Mouse (Mus musculus): Measurements from ENCODE around the gene BC025446.

Gene BC025446

DNA sequence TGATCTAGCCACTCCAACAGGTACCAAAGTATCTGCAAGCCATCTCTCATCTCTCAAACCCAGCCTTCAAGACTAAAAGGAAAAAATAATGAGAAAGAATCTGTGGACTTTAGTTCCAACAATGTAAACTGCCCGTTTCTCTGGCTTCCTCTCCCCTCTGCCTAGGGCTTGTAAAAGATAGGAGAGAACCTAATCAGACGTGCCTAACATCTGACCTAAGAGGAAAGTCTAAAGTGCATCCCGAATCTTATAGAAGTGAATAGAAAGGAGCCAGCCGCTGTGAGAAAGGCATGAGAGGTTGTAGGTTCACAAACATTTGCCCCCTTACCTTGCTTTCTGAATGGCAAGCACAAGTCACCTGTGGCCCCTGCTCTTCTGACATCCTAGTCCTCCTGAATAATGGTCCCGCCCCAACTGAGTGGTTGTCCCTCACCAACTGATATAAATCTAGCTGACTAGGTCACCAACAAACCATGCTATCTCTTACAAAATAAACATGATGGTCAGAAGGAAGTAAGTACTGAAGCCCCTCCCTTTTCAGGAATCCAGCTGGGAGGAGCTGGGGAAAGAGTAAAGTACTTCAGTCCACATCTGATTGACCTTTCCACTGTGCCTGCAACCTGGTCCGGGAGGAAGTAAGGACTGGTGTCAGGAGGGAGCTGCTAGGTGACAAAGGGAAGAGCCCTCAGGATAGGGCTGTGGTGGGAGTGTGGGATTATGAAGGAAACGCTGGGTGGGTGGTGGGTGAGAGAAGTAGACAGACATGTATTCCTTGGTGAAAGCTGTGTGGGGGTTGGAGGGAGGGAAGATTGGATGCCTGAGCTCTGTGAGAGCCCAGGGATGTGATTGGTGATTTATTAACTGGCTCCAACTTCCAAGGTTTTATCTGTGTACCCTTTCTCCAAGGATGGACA lies at the start of gene BC025446:
Gene BC025446, plus strand, starts transcription at position 599 of the 914 bp plus-strand sequence.
- DNase-seq, result peak; percentile 65 to 72

- peak; percentile 12 to 63 for DNase-seq
Observed at GRCm38 (mm10) chr15:75175506-75175905, 40.7 kb upstream of the BC025446 start.

DNA sequence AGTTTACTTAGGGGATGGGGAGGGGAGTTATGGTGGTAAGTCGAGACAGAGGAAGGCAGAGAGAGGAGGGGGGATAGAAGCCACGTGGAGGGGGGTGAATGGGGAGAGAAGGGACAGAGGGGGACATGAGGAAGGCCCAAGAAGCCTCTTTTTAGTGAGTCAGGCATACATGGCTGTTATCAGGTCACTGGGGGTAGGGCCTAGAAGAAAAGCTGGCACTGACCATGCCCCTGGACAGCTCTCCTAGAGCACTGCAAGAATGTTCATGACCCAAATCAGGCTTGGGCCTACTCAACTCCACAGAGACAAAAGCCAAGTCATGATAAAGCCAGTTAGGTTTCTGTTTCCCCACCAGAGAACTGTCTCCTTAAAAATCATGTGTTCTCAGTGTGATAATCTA lies 29.9 kb upstream of the BC025446 start:
- DNase-seq, result no peak

- DNase-seq, result peak; percentile 17 to 20
Observed at GRCm38 (mm10) chr15:75189116-75189515, 27.1 kb upstream of the BC025446 start.

GRCm38 (mm10) chr15:75190560-75190959 lies 25.6 kb upstream of the BC025446 start:
- peak; percentile 12 to 63 for DNase-seq

GRCm38 (mm10) chr15:75216831-75217230 lies 655 bp downstream of the BC025446 start:
- peak; percentile 75 to 81 for DNase-seq

- no peak for DNase-seq
Observed at GRCm38 (mm10) chr15:75221942-75222341, 5.8 kb downstream of the BC025446 start.

DNA sequence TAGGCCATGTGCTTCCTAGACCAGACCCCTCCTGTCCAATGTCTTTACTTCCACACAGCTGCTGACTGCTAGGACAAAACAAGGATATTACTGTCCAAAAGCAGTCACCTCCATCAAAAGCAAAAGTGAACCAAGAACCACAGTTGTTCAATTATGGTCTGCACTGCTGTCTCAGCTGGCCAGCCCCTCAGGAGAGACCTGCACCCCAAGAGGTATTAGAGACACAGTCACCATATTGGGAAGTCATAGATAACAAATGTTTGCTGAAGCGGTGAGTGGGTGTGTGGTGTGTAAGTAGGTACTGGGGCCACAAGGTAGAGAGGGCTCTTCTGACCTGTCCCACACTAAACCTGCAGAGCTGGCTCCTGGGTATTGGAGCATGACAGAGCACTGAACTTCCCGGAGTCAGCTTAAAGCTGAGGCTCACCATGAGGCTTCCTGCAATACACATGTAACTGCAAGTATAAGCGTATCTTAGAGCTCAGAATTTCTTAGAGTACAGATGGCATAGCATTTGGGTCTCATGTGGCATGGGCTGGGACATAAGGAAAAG lies 21.6 kb downstream of the BC025446 start:
- peak in 1 of 2 experiments; percentile 11 for DNase-seq

GRCm38 (mm10) chr15:75240558-75240957 lies 24.4 kb downstream of the BC025446 start:
- peak in 1 of 2 experiments; percentile 35 for DNase-seq

- DNase-seq, result no peak
Observed at GRCm38 (mm10) chr15:75242756-75243640, 26.8 kb downstream of the BC025446 start.

- no peak for DNase-seq
Observed at GRCm38 (mm10) chr15:75254671-75255070, 38.5 kb downstream of the BC025446 start.

- peak; percentile 14 to 43 for DNase-seq
Observed at GRCm38 (mm10) chr15:75265863-75266262, 49.7 kb downstream of the BC025446 start.

DNA sequence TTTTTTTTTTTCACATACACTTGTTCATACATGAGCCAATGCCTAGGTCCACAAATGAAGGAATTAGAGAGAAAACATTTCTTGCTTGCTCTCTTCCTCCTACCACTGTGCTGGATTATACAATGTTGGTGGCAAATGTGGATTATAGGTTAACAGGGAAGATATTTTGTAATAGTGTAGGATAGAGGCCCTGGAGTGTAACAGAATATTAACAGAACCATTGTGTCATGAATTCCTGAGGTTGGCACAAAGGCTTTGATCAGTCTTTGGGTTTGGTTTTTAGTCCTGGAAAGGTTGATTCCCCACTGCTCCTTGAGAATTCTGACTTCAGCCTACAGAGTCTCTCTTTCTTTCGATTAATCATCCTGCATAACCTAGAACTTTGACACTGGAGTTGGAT lies 50.5 kb downstream of the BC025446 start:
- DNase-seq, result peak in 1 of 2 experiments; percentile 30

DNA sequence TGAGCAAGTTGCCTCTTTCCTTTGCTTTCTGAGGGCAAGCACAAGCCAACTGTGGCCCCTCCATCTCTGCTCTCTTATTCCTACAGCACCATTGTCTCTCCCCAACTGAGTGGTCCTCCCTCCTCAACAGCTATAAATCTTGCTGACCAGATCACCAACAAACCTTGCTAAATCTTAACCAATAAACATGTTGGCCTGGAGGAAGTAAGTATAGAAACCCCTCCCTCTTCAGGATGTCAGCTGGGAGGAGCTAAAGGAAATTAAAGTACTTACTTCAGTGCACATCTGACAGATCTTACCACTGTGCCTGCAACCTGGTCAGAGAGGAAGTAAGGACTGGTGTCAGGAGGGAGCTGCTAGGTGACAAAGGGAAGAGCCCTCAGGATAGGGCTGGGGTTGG lies 51.9 kb downstream of the BC025446 start, which contains the start of gene Ly6f:
Gene Ly6f, plus strand, starts transcription at position 301 of the 400 bp plus-strand sequence.
- no peak for DNase-seq

DNA sequence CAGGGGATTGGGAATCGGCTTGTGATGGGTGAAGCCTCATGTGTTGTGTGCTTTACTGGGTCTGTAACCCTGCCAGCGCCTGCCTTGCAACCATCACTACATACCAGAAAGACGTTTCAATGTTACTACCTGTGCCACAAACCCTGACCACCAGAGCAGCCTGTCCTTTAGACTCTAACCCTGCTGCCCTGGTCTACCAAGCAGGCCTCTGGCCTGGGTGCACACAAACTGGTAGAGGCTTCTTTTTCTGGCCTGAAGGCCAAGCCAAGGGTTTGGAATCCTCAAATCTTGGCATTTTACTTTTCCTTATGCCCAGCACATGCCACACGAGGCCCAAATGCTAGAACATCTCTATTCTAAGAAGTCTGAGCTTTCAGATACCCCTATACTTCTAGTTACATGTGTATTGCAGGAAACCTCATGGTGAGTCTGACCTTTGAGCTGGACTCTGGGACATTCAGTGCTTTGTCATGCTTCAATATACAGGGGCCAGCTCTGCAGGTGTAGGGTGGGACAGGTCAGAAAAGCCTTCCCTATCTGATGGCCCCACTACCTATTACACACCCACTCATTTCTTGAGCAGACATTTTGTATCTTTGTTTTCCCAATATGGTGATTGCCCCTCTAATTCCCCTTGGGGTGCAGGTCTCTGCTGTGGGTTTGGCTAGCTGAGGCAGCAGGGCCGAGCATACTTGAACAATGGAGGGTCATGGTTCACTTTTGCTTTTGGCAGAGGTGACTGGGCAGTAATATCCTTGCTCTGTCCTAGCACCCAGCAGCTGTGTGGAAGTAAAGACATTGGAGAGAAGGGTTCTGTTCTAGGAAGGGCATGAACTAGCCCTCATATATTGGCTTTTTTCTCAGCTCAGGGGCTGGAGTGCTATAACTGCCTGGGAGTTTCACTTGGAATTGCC lies 53.0 kb downstream of the BC025446 start:
- peak; percentile 26 to 70 for DNase-seq

GRCm38 (mm10) chr15:75270169-75270568 lies 54.0 kb downstream of the BC025446 start:
- DNase-seq, result no peak

- DNase-seq, result no peak
Observed at GRCm38 (mm10) chr15:75270691-75271362, 54.7 kb downstream of the BC025446 start.

- no peak for DNase-seq
Observed at GRCm38 (mm10) chr15:75271426-75271825, 55.2 kb downstream of the BC025446 start.

DNA sequence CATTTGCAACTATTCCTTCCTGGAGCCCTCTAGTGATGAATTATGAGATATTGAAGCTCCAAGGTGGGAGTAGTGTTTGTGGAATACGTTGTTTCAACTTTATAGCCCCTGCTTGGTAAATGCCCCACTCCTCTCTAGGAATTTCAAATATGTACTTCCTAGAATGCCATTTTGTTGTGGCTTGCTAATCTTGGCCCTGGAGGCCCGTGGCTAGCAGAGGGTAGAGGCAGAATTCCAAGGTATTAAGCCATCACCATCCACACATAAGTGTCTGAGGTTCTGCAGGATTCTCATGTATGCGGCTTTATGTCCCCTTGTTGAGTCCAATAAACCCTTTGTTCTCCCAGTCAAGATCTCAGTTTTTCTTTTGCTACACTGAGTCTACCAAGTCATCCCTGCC lies 55.7 kb downstream of the BC025446 start:
- no peak for DNase-seq
